Mouse (Mus musculus) kidney, postnatal 0 days (tissue): ENCODE data around the gene Rfc1. TPM values are rescaled to one million over a fixed set of nuclear protein-coding genes. Genes with fewer than 3 reads are reported as not detected.

Source experiments
- ATAC-seq: fragments of 200-750 bp; cut with Nextera tagmentation; replicated peaks from 2 replicates; pipeline ENCODE4 v1.8.0; 2017; ENCODE audit warnings: low read depth, moderate number of reproducible peaks, moderate TSS enrichment, moderate library complexity; ENCODE audit not compliant: low FRiP score
- DNase-seq: peaks from one replicate; pipeline ENCODE4 v3.0.0-alpha.2; 2016; ENCODE audit warnings: low spot score
- H3K27ac ChIP-seq: fragments of 300-500 bp; sonication (generic); 2 replicates; pipeline ENCODE4 v1.5.1; 2014; ENCODE audit warnings: mild to moderate bottlenecking
- H3K27me3 ChIP-seq: fragments of 300-500 bp; sonication (generic); 2 replicates; pipeline ENCODE4 v1.6.1; 2014; ENCODE audit warnings: low read length, mixed read lengths; ENCODE audit not compliant: insufficient read depth
- H3K36me3 ChIP-seq: fragments of 300-500 bp; sonication (generic); 2 replicates; pipeline ENCODE4 v1.6.1; 2014; ENCODE audit warnings: low read length, mixed read lengths; ENCODE audit not compliant: insufficient read depth
- H3K4me1 ChIP-seq: fragments of 300-500 bp; sonication (generic); replicated peaks from 2 replicates; pipeline ENCODE4 v1.6.1; 2014; ENCODE audit warnings: antibody characterized with exemption, low read length, mixed read lengths; ENCODE audit not compliant: insufficient read depth
- H3K4me2 ChIP-seq: fragments of 300-500 bp; sonication (generic); 2 replicates; pipeline ENCODE4 v1.6.1; 2014; ENCODE audit warnings: mild to moderate bottlenecking, low read length, moderate library complexity, mixed read lengths
- H3K4me3 ChIP-seq: fragments of 300-500 bp; sonication (generic); replicated peaks from 2 replicates; pipeline ENCODE4 v1.5.1; 2014; ENCODE audit warnings: low read depth, low read length
- H3K9ac ChIP-seq: fragments of 300-500 bp; sonication (generic); 2 replicates; pipeline ENCODE4 v1.6.1; 2014; ENCODE audit warnings: low read depth, low read length
- H3K9me3 ChIP-seq: fragments of 300-500 bp; sonication (generic); replicated peaks from 2 replicates; pipeline ENCODE4 v1.6.1; 2016; ENCODE audit warnings: low read length, inconsistent platforms, mixed read lengths
- CTCF ChIP-seq: IDR thresholded peaks from 2 replicates; pipeline ENCODE4 v1.5.1; 2016; ENCODE audit warnings: antibody characterized with exemption, low read depth, mild to moderate bottlenecking, moderate library complexity
- WGBS: fragments of 180-500 bp; shearing (Covaris S2); extraction: QIAGEN DNeasy Blood & Tissue Kit; methylation state at CpG from one replicate; pipeline ENCODE4 v1.1.7; 2014; 5-methylcytosine and 5-hydroxymethylcytosine counted together
- polyA plus RNA-seq: library from polyadenylated mRNA; unstranded; fragments of >200 nt; fragmentation: Nextera tagmentation; extraction: Ambion mirVana; gene quantifications from 2 replicates; pipeline ENCODE4 v1.2.1, GENCODE M21; 2015

Gene Rfc1
- polyA plus RNA-seq, 1 experiment from 2014 or later, result 69.1 TPM

- no peaks in the 10 kb centered on the region for H3K4me1 ChIP-seq
- TF ChIP-seq CTCF, result no peak
- H3K4me2 ChIP-seq, result no peak overlapping the region
- ATAC-seq (no peak), DNase-seq (no peak)
- no peaks in the 10 kb centered on the region for H3K27me3 ChIP-seq
- no peak overlapping the region for H3K4me3 ChIP-seq
- WGBS, result 82% methylated on average over 3 of the region's 3 CpGs
- no peak overlapping the region for H3K9ac ChIP-seq
- no peak overlapping the region for H3K27ac ChIP-seq
- no peaks in the 10 kb centered on the region for H3K9me3 ChIP-seq
- peaks cover 51% of the 10 kb centered on the region for H3K36me3 ChIP-seq
Measured at GRCm38 (mm10) chr5:65273966-65274365, 61.5 kb downstream of the Rfc1 start.

- Histone ChIP-seq H3K36me3 (peaks cover 42% of the 10 kb centered on the region), H3K4me2 (no peak overlapping the region), H3K9ac (no peak overlapping the region), H3K4me1 (no peaks in the 10 kb centered on the region), H3K27ac (no peak overlapping the region), H3K9me3 (no peaks in the 10 kb centered on the region), H3K27me3 (no peaks in the 10 kb centered on the region), H3K4me3 (no peak overlapping the region)
- no peak for TF ChIP-seq CTCF
- DNase-seq (no peak), ATAC-seq (no peak)
- 91% methylated on average over 14 of the region's 14 CpGs for WGBS
Measured at GRCm38 (mm10) chr5:65257910-65258505, 77.5 kb downstream of the Rfc1 start.

GRCm38 (mm10) chr5:65250185-65250855 lies 85.2 kb downstream of the Rfc1 start:
- WGBS, result 69% methylated on average over 7 of the region's 7 CpGs
- Histone ChIP-seq H3K4me1 (no peaks in the 10 kb centered on the region), H3K4me3 (no peak overlapping the region), H3K4me2 (no peak overlapping the region), H3K9me3 (no peaks in the 10 kb centered on the region), H3K36me3 (0 out of 2 replicates have a peak, but pooled peaks cover 3% of the 10 kb centered on the region), H3K27ac (no peak overlapping the region), H3K9ac (no peak overlapping the region), H3K27me3 (no peaks in the 10 kb centered on the region)
- ATAC-seq (no peak), DNase-seq (no peak)
- no peak for TF ChIP-seq CTCF

- H3K4me2 ChIP-seq, result no peak overlapping the region
- TF ChIP-seq CTCF, result no peak
- no peaks in the 10 kb centered on the region for H3K27me3 ChIP-seq
- H3K4me3 ChIP-seq, result no peak overlapping the region
- peaks cover 7% of the 10 kb centered on the region; the same call in 1 of the 2 replicates for H3K36me3 ChIP-seq
- H3K4me1 ChIP-seq, result no peaks in the 10 kb centered on the region
- no peak overlapping the region for H3K9ac ChIP-seq
- WGBS, result 85% methylated on average over 3 of the region's 3 CpGs
- no peak for ATAC-seq
- no peaks in the 10 kb centered on the region for H3K9me3 ChIP-seq
- H3K27ac ChIP-seq, result no peak overlapping the region
- DNase-seq, result no peak
Measured at GRCm38 (mm10) chr5:65247296-65247695, 88.2 kb downstream of the Rfc1 start.

- WGBS, result 46% methylated on average over 5 of the region's 5 CpGs
- Histone ChIP-seq H3K9me3 (no peaks in the 10 kb centered on the region), H3K4me3 (no peak overlapping the region), H3K4me1 (no peaks in the 10 kb centered on the region), H3K27ac (no peak overlapping the region), H3K4me2 (no peak overlapping the region), H3K27me3 (no peaks in the 10 kb centered on the region), H3K9ac (no peak overlapping the region), H3K36me3 (peaks cover 14% of the 10 kb centered on the region; the same call in 1 of the 2 replicates)
- no peak; the same call in 1 of the 2 replicates for ATAC-seq
- peak; percentile 67 for DNase-seq
- peak; percentile 67 for TF ChIP-seq CTCF
Measured at GRCm38 (mm10) chr5:65242740-65243139, 92.7 kb downstream of the Rfc1 start.

- TF ChIP-seq CTCF, result no peak
- WGBS, result 67% methylated on average over 12 of the region's 12 CpGs
- H3K9me3 ChIP-seq, result no peaks in the 10 kb centered on the region
- H3K36me3 ChIP-seq, result peaks cover 12% of the 10 kb centered on the region; the same call in 1 of the 2 replicates
- no peak for ATAC-seq
- no peaks in the 10 kb centered on the region for H3K4me1 ChIP-seq
- no peak overlapping the region for H3K4me2 ChIP-seq
- no peak overlapping the region for H3K27ac ChIP-seq
- H3K9ac ChIP-seq, result no peak overlapping the region
- H3K4me3 ChIP-seq, result no peak overlapping the region
- DNase-seq, result no peak
- H3K27me3 ChIP-seq, result no peaks in the 10 kb centered on the region
Measured at GRCm38 (mm10) chr5:65231289-65232003, 104.0 kb downstream of the Rfc1 start.
